Mouse (Mus musculus): ENCODE results near the gene Shc2. TPM values are rescaled to one million over a fixed set of nuclear protein-coding genes. Genes with fewer than 3 reads are reported as not detected.

The Shc2 gene
- total RNA-seq, 2 experiments from 2014 or later, result 43.7 to 52.3 TPM

DNA sequence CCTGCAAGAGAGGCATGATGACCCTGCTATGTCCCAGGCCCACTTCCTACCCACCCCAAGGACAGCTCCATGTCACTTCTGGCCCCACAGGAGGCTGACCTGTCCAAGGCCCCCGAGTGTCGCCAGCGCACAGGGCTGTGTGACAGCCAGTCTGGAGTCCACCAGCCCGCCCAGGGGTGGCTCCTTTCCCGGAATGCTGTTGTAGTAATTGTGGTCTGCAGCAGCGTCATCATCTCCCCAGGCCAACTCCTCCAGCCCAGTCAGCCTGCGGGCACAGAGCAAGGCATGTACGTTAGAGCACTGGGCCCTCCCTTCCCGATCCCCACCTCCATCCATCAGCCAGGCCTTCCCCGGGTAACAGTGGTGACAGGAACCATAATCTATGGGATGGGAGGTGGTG lies 11.6 kb downstream of the Shc2 start:
- intact Hi-C loops (cut with DNase I), result no loop called here
- DNase-seq (ENCODE audit: low spot score in 2 of 2), result no peak

- intact Hi-C loops (cut with DNase I), result no loop called here
- DNase-seq (ENCODE audit: low spot score in 2 of 2), result no peak
These were observed 12.3 kb downstream of the Shc2 start for GRCm38 (mm10) chr10:79625398-79625797.

- no peak for DNase-seq (ENCODE audit: low spot score in 2 of 2)
- intact Hi-C loops (cut with DNase I), result no loop called here
These were observed 13.8 kb downstream of the Shc2 start for GRCm38 (mm10) chr10:79623950-79624349.

DNA sequence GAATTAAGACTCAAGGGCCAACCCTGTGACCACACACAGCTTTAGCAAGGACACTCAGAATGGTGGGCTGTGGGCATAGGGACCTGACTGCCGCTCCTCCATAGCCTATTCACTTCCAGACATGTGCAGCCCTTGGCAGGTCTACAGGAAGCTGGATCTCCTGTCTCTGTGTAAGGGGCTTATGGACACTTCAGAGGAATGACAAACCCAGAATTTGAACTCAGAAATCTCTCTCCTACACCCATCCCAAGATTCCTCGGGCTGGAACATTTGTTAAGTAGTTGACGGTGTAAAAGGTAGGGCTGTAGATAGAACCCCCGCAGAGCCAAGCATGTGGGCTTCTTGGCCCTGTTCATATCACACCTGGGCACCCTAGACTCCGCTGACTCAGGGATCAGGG lies 21.3 kb downstream of the Shc2 start:
- DNase-seq (ENCODE audit: low spot score in 2 of 2), result no peak
- intact Hi-C loops (cut with DNase I), result no loop called here

DNA sequence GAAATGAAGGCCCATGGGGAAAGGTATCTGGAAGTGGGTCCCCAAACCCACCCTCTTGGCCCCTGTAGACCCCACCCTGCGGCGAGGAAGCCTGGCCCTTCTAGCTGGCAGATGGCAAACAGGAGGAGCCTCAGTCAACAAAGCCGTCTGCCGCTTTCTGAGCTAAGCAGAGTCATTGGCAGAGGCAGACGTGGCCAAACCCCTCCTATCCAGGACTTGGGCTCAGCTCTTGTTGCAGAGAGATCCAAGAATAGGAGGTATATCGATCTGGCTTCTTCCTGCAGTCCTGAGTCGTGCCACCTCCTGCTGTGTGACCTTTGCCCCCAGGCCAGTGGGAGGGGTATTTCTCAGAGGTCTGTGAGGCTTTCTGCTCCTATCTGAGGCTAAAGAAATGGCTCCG lies 21.9 kb downstream of the Shc2 start:
- no peak for DNase-seq (ENCODE audit: low spot score in 2 of 2)
- intact Hi-C loops (cut with DNase I), result no loop called here

- DNase-seq (ENCODE audit: low spot score in 2 of 2), result no peak
- intact Hi-C loops (cut with DNase I), result no loop called here
These were observed 23.4 kb downstream of the Shc2 start for GRCm38 (mm10) chr10:79614305-79614643.

GRCm38 (mm10) chr10:79613578-79614304 lies 24.0 kb downstream of the Shc2 start, which contains the start of gene C2cd4c:
TSS of gene C2cd4c (minus strand) at chr10:79614025.
- intact Hi-C loops (cut with DNase I), result no loop called here

DNA sequence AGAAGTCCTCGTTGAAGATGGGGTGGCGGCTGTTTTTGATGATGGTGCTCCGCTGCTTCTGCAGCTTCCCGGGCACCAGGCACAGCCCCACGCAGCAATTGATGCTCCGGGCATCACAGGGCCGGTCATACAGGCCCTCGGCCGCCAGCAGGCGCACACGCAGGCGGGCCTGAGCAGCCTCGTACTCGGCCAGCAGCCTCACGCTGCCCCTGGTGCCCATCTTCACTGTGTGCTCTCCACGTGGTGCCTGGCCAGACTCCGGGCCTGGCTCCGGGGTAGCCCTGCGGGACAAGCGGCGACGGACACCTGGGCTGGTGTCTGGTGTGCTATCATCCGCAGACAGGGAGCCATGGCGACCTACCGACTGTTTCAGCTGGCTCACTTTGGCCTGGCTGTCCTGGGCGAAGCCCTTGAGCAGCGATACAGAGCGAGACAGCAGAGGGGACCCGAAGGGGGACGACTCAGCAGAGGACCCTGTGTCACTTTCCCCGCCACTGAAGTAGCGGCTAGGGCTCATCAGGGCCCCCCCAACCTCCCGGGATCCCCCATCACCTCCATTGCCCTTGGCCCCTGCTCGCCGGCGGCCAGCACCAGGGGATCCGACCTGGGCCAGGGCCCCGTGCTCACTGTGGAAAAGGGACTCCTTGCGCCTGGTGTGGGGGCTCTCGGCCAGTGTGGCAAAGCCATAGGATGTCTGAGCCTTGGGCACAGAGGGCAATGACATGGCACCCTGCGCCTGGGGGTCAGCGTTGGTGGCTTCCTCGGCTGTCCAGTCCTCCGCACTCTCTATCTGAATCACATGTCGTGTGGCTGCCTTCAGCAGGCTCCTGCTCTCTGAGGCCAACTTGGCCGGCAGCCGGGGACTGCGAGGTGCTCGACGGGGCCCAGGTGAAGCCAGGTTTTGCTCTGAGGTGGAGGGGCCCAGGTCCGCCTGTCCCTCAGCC lies 25.3 kb downstream of the Shc2 start:
- intact Hi-C loops (cut with DNase I), result no loop called here
- DNase-seq (ENCODE audit: low spot score in 2 of 2), result no peak

More at GRCm38 (mm10) chr10:79613578-79614304, 24.0 kb downstream of the Shc2 start, which contains the start of gene C2cd4c:
- peak; percentile 78 to 83 for DNase-seq (ENCODE audit: low spot score in 2 of 2)

GRCm38 (mm10) chr10:79611296-79611695 lies 26.4 kb downstream of the Shc2 start:
- no peak for DNase-seq (ENCODE audit: low spot score in 2 of 2)
- intact Hi-C loops (cut with DNase I), result no loop called here

DNA sequence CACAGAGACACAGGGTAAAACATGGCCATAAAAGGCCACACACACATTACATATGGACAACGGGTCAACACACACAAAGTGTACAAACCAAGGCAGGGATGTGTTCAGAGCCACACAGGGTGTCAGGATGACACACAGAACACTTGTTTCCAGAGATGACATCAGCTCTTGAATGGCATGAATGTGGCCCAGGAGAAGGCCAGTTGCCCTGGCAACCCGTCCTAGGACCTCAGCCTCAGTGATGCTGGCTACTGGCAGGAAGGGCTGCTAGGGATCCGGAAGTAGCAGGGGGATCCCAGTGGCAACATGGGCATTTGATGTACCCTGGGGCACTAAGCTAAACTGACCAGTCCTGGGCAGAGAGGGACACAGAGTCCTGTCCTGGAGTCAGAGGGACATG lies 28.4 kb downstream of the Shc2 start:
- no peak for DNase-seq (ENCODE audit: low spot score in 2 of 2)
- intact Hi-C loops (cut with DNase I), result no loop called here

- DNase-seq (ENCODE audit: low spot score in 2 of 2), result no peak
- intact Hi-C loops (cut with DNase I), result no loop called here
These were observed 29.8 kb downstream of the Shc2 start for GRCm38 (mm10) chr10:79607892-79608291.

DNA sequence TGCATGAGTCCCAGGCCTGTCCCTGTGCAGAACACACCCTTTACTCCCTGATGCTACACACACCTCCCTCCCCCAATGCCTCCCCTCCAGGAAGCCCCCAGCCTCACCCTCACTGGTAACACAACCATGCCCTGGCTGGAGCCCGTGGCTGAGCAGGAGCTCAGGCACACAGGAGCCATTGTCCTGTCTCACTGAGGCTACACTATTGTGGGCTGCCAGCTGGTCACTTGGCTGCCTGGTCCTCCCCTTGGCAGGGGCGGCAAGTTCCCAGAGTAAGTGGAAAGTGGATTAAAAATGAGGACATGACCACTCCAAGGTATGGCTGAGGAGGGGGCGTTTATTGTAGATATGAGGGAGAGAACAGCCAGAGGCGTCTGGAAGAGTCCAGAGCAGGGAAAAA lies 31.2 kb downstream of the Shc2 start:
- intact Hi-C loops (cut with DNase I), result no loop called here
- no peak for DNase-seq (ENCODE audit: low spot score in 2 of 2)

DNA sequence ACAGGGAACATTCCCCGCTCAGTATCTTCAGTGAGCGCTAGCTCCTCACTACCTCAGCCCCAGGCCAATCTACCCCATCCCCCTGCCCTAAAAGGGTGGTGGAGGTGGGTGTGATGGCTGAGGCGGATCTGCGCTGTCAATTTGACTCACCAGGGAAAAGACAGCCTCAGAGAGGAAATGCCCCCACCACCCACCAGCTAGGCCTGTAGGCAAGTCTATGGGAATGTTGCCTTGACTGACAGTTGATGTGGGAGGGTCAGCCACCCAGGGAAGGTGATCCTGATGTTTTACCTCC lies 39.8 kb downstream of the Shc2 start:
- DNase-seq (ENCODE audit: low spot score in 2 of 2), result peak in 1 of 2 experiments; percentile 60
- intact Hi-C loops (cut with DNase I), result no loop called here

GRCm38 (mm10) chr10:79597051-79597935 lies 40.4 kb downstream of the Shc2 start:
- DNase-seq (ENCODE audit: low spot score in 2 of 2), result peak; percentile 77 to 84
- intact Hi-C loops (cut with DNase I), result no loop called here

DNA sequence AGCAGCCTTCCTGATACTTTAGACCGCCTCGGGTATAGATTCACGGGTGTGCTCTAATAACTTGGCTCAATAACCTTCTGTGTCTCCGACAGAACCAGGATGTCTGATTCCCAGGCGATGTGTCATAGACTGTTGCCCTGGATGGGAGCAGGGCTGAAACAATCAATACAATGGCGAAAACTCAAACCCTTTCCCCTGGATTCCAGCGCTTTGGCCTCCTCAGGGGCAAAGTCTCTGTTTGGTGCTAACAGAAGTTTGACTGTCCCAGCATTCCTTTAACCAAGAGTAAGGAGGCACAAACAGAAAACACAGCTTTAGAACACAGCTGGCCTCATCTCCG lies 42.2 kb downstream of the Shc2 start:
- intact Hi-C loops (cut with DNase I), result loop anchor here (1.0 to 2.0 kb wide), 2 partner anchors 53 to 74 kb away; partner anchors contain the start of gene Tpgs1
- no peak for DNase-seq (ENCODE audit: low spot score in 2 of 2)

- intact Hi-C loops (cut with DNase I), result loop anchor here (1.0 to 2.0 kb wide), 2 partner anchors 54 to 74 kb away; partner anchors contain the start of gene Tpgs1
- peak in 1 of 2 experiments; percentile 64 for DNase-seq (ENCODE audit: low spot score in 2 of 2)
These were observed 42.7 kb downstream of the Shc2 start for GRCm38 (mm10) chr10:79594872-79595589.

DNA sequence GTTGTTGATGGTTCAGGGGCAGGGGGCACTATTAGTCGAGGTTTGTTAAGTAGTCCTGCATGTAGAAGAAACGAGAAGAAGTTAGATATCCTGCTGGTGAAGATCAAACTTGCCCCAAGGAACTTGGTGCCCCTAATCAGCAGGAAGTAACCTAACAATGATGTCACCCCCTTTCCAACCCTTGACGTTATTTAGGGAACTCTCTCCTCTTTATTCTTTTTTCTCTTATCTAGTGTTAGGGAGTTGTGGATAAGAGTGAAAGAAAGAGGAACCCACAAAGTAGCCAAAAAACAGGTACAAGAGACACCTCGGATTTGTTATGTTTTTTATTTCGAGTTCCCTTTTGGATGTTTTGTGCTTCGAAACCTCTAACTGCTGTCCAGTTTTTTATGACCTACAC lies 43.6 kb downstream of the Shc2 start:
- DNase-seq (ENCODE audit: low spot score in 2 of 2), result no peak
- intact Hi-C loops (cut with DNase I), result loop anchor here (2.0 kb wide), 1 partner anchor 55 kb away; no protein-coding TSS in a partner anchor

- intact Hi-C loops (cut with DNase I), result no loop called here
- DNase-seq (ENCODE audit: low spot score in 2 of 2), result no peak
These were observed 47.0 kb downstream of the Shc2 start for GRCm38 (mm10) chr10:79590702-79591101.

GRCm38 (mm10) chr10:79587752-79588126 lies 50.0 kb downstream of the Shc2 start:
- intact Hi-C loops (cut with DNase I), result no loop called here
- no peak for DNase-seq (ENCODE audit: low spot score in 2 of 2)

Data from left cerebral cortex, postnatal 36 days (tissue).